Mouse (Mus musculus): ENCODE results near the gene Bcas1.

DNA sequence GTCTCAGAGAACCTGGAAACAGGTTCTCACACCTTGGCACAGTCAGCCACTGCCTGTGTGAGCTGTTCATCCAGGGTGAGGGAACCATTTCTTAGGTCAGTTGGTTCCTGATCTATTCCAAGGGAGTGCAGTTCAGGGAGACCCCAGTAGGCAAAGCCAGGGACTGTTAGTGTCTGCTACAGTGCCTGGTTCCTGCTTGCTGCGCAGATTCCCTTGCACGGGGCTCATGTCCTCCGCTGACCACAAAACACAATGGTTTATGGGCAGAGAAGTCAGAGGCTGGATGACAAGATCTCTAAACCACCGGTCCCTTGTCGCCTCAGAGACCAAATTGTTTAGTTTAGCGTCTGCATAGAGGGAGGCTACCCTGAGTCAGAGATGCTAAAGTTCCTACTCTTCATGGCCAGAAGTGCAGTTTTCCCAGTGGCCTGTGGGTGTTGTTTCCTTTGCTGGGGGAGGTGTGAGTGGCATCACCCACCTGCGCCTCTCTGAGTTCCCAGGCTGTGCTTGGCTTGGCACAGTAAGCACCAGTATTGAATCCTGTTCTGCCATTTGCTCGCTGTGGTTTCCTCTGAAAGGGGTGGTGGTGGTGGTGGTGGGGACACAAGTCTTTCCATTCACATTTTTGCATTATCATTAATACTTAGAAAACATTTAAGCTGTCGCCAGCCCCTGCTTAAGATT is 120.9 kb downstream of the Bcas1 start:
- TF ChIP-seq TAL1 (conservative IDR thresholded peaks at IDR 0.05; ENCODE audit: low read depth, low read length) (no peak), CTCF (IDR thresholded peaks at IDR 0.05; ENCODE audit: low read depth, low read length) (no peak), GATA1 (IDR thresholded peaks at IDR 0.05; ENCODE audit: borderline replicate concordance, low read length) (no peak), POLR2AphosphoS5 (IDR thresholded peaks at IDR 0.05; ENCODE audit: insufficient replicate concordance, low read depth, low read length) (no peak), GATA2 (IDR thresholded peaks at IDR 0.05; ENCODE audit: borderline replicate concordance, low read depth, low read length) (no peak)

All from G1E (cell line).